Mouse (Mus musculus): ENCODE measurements around the gene Bicral. TPM values are rescaled to one million over a fixed set of nuclear protein-coding genes. Genes with fewer than 3 reads are reported as not detected.
A peak's percentile ranks its signal among the peaks of the same experiment; 100 is the strongest.

Gene Bicral
- total and polyA plus RNA-seq, 3 experiments = 3.0 to 7.4 (median 5.9) TPM

DNA sequence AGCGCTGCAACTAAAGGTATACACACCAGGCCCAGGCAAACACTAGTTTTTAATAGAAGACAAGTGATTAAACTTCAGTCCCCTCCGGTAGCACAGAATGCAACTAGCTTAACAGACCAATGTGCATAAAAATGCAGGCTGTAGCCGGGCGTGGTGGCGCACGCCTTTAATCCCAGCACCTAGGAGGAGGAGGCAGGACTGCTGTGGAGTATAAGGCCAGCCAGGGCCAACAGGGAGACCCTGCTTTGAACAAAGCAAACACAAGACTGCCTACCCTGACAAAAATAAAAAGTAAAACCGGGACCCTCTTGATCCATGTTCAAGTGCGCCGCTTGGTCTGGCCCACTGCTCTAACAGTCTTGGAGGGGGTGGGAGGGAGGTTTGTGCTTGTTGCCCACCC lies 83.2 kb downstream of the Bicral start:
- no peak overlapping the region for H3K27ac ChIP-seq (ENCODE audit: insufficient read depth, low read depth)
- H3K4me3 ChIP-seq (replicated peaks in 1 of 3; ENCODE audit: low read depth in 2 of 3, low read length in 2 of 3, poor library complexity in 1 of 3) = no peak overlapping the region
- in situ Hi-C loops (cut with MboI; ENCODE audit: low pct_ligation_motif_present, low pct_unique_long_range_greater_than_20kb, low sequenced_read_pairs) = no loop called here
- H3K9me3 ChIP-seq (replicated peaks; ENCODE audit: low read length) = no peaks in the 10 kb centered on the region
- H3K79me2 ChIP-seq (replicated peaks; ENCODE audit: control insufficient read depth, extremely low read depth, insufficient read depth, poor library complexity, severe bottlenecking) = peaks cover 17% of the 10 kb centered on the region
- dilution Hi-C loops (cut with MboI; ENCODE audit: extremely low pct_ligation_motif_present, extremely low pct_unique_long_range_greater_than_20kb, low sequenced_read_pairs) = no loop called here
- DNase-seq (ENCODE audit: extremely low read depth) = no peak
- peaks cover 50 to 55% of the 10 kb centered on the region in 2 experiments for H3K36me3 ChIP-seq (replicated peaks in 1 of 2; ENCODE audit: control insufficient read depth in 1 of 2, insufficient read depth in 1 of 2, low read length in 1 of 2)
- H3K9ac ChIP-seq (ENCODE audit: insufficient read depth, low read depth) = no peak overlapping the region
- H3K27me3 ChIP-seq (replicated peaks) = no peaks in the 10 kb centered on the region
- TF ChIP-seq NELFE (IDR thresholded peaks at IDR 0.05; ENCODE audit: low read depth, low read length) (no peak), MEF2A (IDR thresholded peaks at IDR 0.05; ENCODE audit: borderline replicate concordance, low read depth, low read length) (no peak), HCFC1 (IDR thresholded peaks at IDR 0.05; ENCODE audit: low read depth, low read length) (no peak), BHLHE40 (IDR thresholded peaks at IDR 0.05; ENCODE audit: low read depth, low read length) (no peak), USF2 (conservative IDR thresholded peaks at IDR 0.05; ENCODE audit: low read depth, low read length) (no peak), CHD2 (IDR thresholded peaks at IDR 0.05; ENCODE audit: low read length) (no peak), POLR2AphosphoS2 (IDR thresholded peaks at IDR 0.05; ENCODE audit: low read depth, low read length) (no peak), MAFK (IDR thresholded peaks at IDR 0.05; ENCODE audit: insufficient replicate concordance, low read length) (no peak), ZKSCAN1 (IDR thresholded peaks at IDR 0.05; ENCODE audit: borderline replicate concordance, low read depth, low read length) (no peak), MAZ (IDR thresholded peaks at IDR 0.05; ENCODE audit: low read depth, low read length) (no peak), ZC3H11A (IDR thresholded peaks at IDR 0.05; ENCODE audit: low read depth, low read length) (no peak), CTCF (conservative IDR thresholded peaks at IDR 0.05 in 1 of 2, IDR thresholded peaks at IDR 0.05 in 1 of 2; ENCODE audit: low read depth in 2 of 2, low read length in 2 of 2) (no peak), ELF1 (IDR thresholded peaks at IDR 0.05; ENCODE audit: low read depth, low read length) (no peak), SMC3 (IDR thresholded peaks at IDR 0.05; ENCODE audit: low read depth, low read length) (no peak)
- H3K4me2 ChIP-seq (ENCODE audit: insufficient read depth, low read depth, poor library complexity, severe bottlenecking) = no peak overlapping the region
- H3K4me1 ChIP-seq (ENCODE audit: control insufficient read depth in 1 of 2, insufficient read depth in 2 of 2) = peaks cover 5 to 34% of the 10 kb centered on the region in 2 experiments; a peak in 3 of 4 replicates

- Histone ChIP-seq H3K4me3 (replicated peaks in 1 of 3; ENCODE audit: low read depth in 2 of 3, low read length in 2 of 3, poor library complexity in 1 of 3) (peak overlapping the region in 1 of 3 experiments; percentile 13), H3K4me1 (ENCODE audit: control insufficient read depth in 1 of 2, insufficient read depth in 2 of 2) (peaks cover 3 to 26% of the 10 kb centered on the region in 2 experiments; a peak in 3 of 4 replicates)
- TF ChIP-seq NRF1 (IDR thresholded peaks at IDR 0.05; ENCODE audit: low read depth, low read length) (no peak), POLR2A (IDR thresholded peaks at IDR 0.05; ENCODE audit: low read depth, low read length) (peak; percentile 55; the same call in 1 of the 2 replicates)
These were observed 84.2 kb downstream of the Bicral start for GRCm38 (mm10) chr17:46774131-46774472.

More at GRCm38 (mm10) chr17:46774131-46774472, 84.2 kb downstream of the Bicral start:
- no peak for DNase-seq (ENCODE audit: extremely low read depth)
- no peaks in the 10 kb centered on the region for H3K9me3 ChIP-seq (replicated peaks; ENCODE audit: low read length)
- H3K27me3 ChIP-seq (replicated peaks) = no peaks in the 10 kb centered on the region
- peaks cover 42 to 46% of the 10 kb centered on the region in 2 experiments for H3K36me3 ChIP-seq (replicated peaks in 1 of 2; ENCODE audit: control insufficient read depth in 1 of 2, insufficient read depth in 1 of 2, low read length in 1 of 2)
- H3K27ac ChIP-seq (ENCODE audit: insufficient read depth, low read depth) = peak overlapping the region; percentile 55
- in situ Hi-C loops (cut with MboI; ENCODE audit: low pct_ligation_motif_present, low pct_unique_long_range_greater_than_20kb, low sequenced_read_pairs) = loop anchor here (5.0 kb wide), 2 partner anchors 37 to 122 kb away; partner anchors contain the start of gene Cul7
- H3K79me2 ChIP-seq (replicated peaks; ENCODE audit: control insufficient read depth, extremely low read depth, insufficient read depth, poor library complexity, severe bottlenecking) = peaks cover 8% of the 10 kb centered on the region
- dilution Hi-C loops (cut with MboI; ENCODE audit: extremely low pct_ligation_motif_present, extremely low pct_unique_long_range_greater_than_20kb, low sequenced_read_pairs) = no loop called here
- no peak overlapping the region for H3K9ac ChIP-seq (ENCODE audit: insufficient read depth, low read depth)
- peak overlapping the region; percentile 87; the same call in 1 of the 2 replicates for H3K4me2 ChIP-seq (ENCODE audit: insufficient read depth, low read depth, poor library complexity, severe bottlenecking)
